In the genomic region with DNA sequence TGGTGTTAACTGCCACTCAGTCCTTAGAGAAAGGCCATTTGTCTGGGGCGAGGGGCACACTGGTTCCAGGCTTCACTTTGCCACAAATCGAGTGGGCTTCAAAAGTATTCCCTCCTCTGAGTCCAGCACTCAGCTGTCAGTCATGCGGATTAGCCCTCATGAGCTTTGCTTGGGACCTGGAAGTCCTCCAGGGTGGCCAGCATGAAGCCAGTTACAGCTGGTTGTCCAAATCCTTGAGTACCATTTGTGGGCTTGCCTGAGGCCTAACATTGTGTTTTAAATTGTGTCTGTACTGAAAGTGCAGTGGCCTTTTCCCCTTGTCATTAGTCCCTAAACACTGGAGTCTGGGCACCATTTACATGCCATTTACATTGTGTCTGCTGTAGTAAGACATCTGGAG, we compare ENCODE assay signal across 19 mouse cellular contexts.
DNase-seq lines count a peak whose midpoint lies in the region; ATAC-seq and TF ChIP-seq lines count a peak whose summit lies in the region.
"Had no signal": no experiment of that assay in that cellular context is flagged by ENCODE, and none has a peak within 500 bp of the region (broad histone marks: within the 10 kb centered on the region; RNA-seq: fewer than 3 reads in every experiment).

No protein-coding gene starts in this region.

- no peak for TF ChIP-seq CTCF in kidney, adult 2 months (conservative IDR thresholded peaks at IDR 0.05; ENCODE audit: insufficient read depth, insufficient read length, low read depth, low read length)

- WGBS in forebrain, embryonic 13.5 days, result 51% methylated on average over 3 of the region's 3 CpGs
- WGBS in forebrain, embryonic 11.5 days, result 67% methylated on average over 3 of the region's 3 CpGs
- 77% methylated on average over 3 of the region's 3 CpGs for WGBS in kidney, adult 2 months

- H3K4me1 ChIP-seq in forebrain, embryonic 13.5 days, result peaks cover 39% of the 10 kb centered on the region
- no peaks in the 10 kb centered on the region for H3K4me1 ChIP-seq in forebrain, embryonic 11.5 days (replicated peaks; ENCODE audit: control insufficient read depth, insufficient read depth, low read length)
- H3K4me1 ChIP-seq in kidney, adult 2 months (ENCODE audit: control insufficient read depth, insufficient read depth, low read length), result no peaks in the 10 kb centered on the region
- H3K4me1 ChIP-seq: heart, embryonic 15.5 days; liver, embryonic 13.5 days had no signal

- H3K27me3 ChIP-seq in forebrain, embryonic 13.5 days, result no peaks in the 10 kb centered on the region
- no peaks in the 10 kb centered on the region for H3K27me3 ChIP-seq in forebrain, embryonic 11.5 days (ENCODE audit: control insufficient read depth, insufficient read depth, low read length)
- H3K27me3 ChIP-seq in kidney, adult 2 months (replicated peaks; ENCODE audit: control insufficient read depth, insufficient read depth, low read length), result no peaks in the 10 kb centered on the region
- H3K27me3 ChIP-seq: heart, embryonic 15.5 days; limb, embryonic 13.5 days; liver, embryonic 13.5 days had no signal

- no peaks in the 10 kb centered on the region for H3K9me3 ChIP-seq in forebrain, embryonic 13.5 days (replicated peaks)
- no peaks in the 10 kb centered on the region for H3K9me3 ChIP-seq in forebrain, embryonic 11.5 days (ENCODE audit: control insufficient read depth, low read length)
- H3K9me3 ChIP-seq: embryonic facial prominence, embryonic 13.5 days; heart, embryonic 15.5 days; limb, embryonic 13.5 days; liver, embryonic 13.5 days had no signal

- H3K4me3 ChIP-seq in forebrain, embryonic 13.5 days, result no peak overlapping the region
- H3K4me3 ChIP-seq in forebrain, embryonic 11.5 days (ENCODE audit: low read depth, low read length), result no peak overlapping the region
- no peak overlapping the region for H3K4me3 ChIP-seq in kidney, adult 2 months (ENCODE audit: insufficient read depth, low read depth, low read length)
- H3K4me3 ChIP-seq: embryonic facial prominence, embryonic 13.5 days; heart, embryonic 15.5 days; limb, embryonic 13.5 days; liver, embryonic 13.5 days had no signal

- no peak for TF ChIP-seq POLR2A in kidney, adult 2 months (IDR thresholded peaks at IDR 0.05; ENCODE audit: low read depth, low read length)

- H3K36me3 ChIP-seq in forebrain, embryonic 13.5 days (ENCODE audit: poor library complexity, severe bottlenecking), result no peaks in the 10 kb centered on the region
- H3K36me3 ChIP-seq in forebrain, embryonic 11.5 days (ENCODE audit: control insufficient read depth, insufficient read depth, low read length), result no peaks in the 10 kb centered on the region
- no peaks in the 10 kb centered on the region for H3K36me3 ChIP-seq in kidney, adult 2 months (ENCODE audit: control insufficient read depth, insufficient read depth, low read length)
- H3K36me3 ChIP-seq: embryonic facial prominence, embryonic 13.5 days; heart, embryonic 15.5 days; limb, embryonic 13.5 days; liver, embryonic 13.5 days had no signal

- no peak for ATAC-seq in forebrain, embryonic 13.5 days
- no peak for ATAC-seq in forebrain, embryonic 11.5 days (replicated peaks; ENCODE audit: low FRiP score)
- ATAC-seq: hindbrain, embryonic 16.5 days had no signal

- no peak overlapping the region for H3K9ac ChIP-seq in forebrain, embryonic 13.5 days
- no peak overlapping the region for H3K9ac ChIP-seq in forebrain, embryonic 11.5 days (ENCODE audit: low read length)
- H3K9ac ChIP-seq: embryonic facial prominence, embryonic 13.5 days; heart, embryonic 15.5 days; limb, embryonic 13.5 days; liver, embryonic 13.5 days; lung, embryonic 14.5 days had no signal

- H3K27ac ChIP-seq in forebrain, embryonic 13.5 days, result peak overlapping the region; percentile 15; the same call in 1 of the 2 replicates
- H3K27ac ChIP-seq in forebrain, embryonic 11.5 days (ENCODE audit: low read depth, low read length), result no peak overlapping the region
- H3K27ac ChIP-seq in kidney, adult 2 months (ENCODE audit: insufficient read depth, low read depth, low read length), result no peak overlapping the region
- H3K27ac ChIP-seq: embryonic facial prominence, embryonic 13.5 days; heart, embryonic 15.5 days; limb, embryonic 13.5 days; liver, embryonic 13.5 days had no signal

- DNase-seq in forebrain, embryonic 11.5 days (ENCODE audit: low spot score), result no peak
- DNase-seq in kidney, adult 2 months, result peak; percentile 56
- DNase-seq in kidney, postnatal 4 days, result no peak
- DNase-seq in R1 (ENCODE audit: low read depth, low spot score), result peak; percentile 3
- DNase-seq in kidney, postnatal 14 days, result peak; percentile 40
- no peak for DNase-seq in urinary bladder, adult 2 months (ENCODE audit: low spot score)
- no peak for DNase-seq in spleen, adult 18-20 months
- DNase-seq: gastrocnemius, postnatal 25 days; heart, postnatal 4 days; liver, embryonic 13.5 days; lung, embryonic 14.5 days; lung, postnatal 36 days; right cerebral cortex, postnatal 14 days; thymus, postnatal 4 days had no signal

- no peak overlapping the region for H3K4me2 ChIP-seq in forebrain, embryonic 13.5 days
- no peak overlapping the region for H3K4me2 ChIP-seq in forebrain, embryonic 11.5 days (ENCODE audit: low read depth, low read length, severe bottlenecking)
- H3K4me2 ChIP-seq: embryonic facial prominence, embryonic 13.5 days; heart, embryonic 15.5 days; limb, embryonic 13.5 days; liver, embryonic 13.5 days; lung, embryonic 14.5 days had no signal

Comparison
In these comparisons a context has a peak if more than half of its experiments do, and no peak if none do; other contexts are left out.
1. DNase-seq: peak in kidney, adult 2 months (single experiment), R1 (single experiment) and kidney, postnatal 14 days (single experiment); none in forebrain, embryonic 11.5 days (single experiment), kidney, postnatal 4 days (0 of 2), urinary bladder, adult 2 months (single experiment) and spleen, adult 18-20 months (0 of 2).